Mouse (Mus musculus) brain, embryonic 14.5 days (tissue): ENCODE measurements at regions not wholly inside any gene's neighbourhood (a gene's known extent, or its start where the extent isn't known, plus 50 kb on each side); places are given as distances from the start of the nearest gene placed in this dataset.

Experiments used
- CTCF ChIP-seq: fragments of 200-500 bp; IDR thresholded peaks from 2 replicates; pipeline ENCODE4 v1.5.1; 2012; ENCODE audit warnings: inconsistent platforms, mild to moderate bottlenecking, moderate library complexity, borderline replicate concordance; ENCODE audit not compliant: insufficient read depth, insufficient read length; ENCODE audit errors: extremely low read depth
- POLR2A ChIP-seq: fragments of 200-500 bp; IDR thresholded peaks from 2 replicates; pipeline ENCODE4 v1.6.1; 2012; ENCODE audit warnings: mild to moderate bottlenecking, inconsistent platforms, borderline replicate concordance; ENCODE audit not compliant: poor library complexity, insufficient read depth, insufficient read length, severe bottlenecking; ENCODE audit errors: extremely low read depth

GRCm38 (mm10) chr8:24211091-24211490 lies 514.6 kb downstream of the Adam3 start:
- TF ChIP-seq POLR2A (no peak), CTCF (no peak)
